1 mouse cellular context compared by ENCODE assay signal in the genomic region with DNA sequence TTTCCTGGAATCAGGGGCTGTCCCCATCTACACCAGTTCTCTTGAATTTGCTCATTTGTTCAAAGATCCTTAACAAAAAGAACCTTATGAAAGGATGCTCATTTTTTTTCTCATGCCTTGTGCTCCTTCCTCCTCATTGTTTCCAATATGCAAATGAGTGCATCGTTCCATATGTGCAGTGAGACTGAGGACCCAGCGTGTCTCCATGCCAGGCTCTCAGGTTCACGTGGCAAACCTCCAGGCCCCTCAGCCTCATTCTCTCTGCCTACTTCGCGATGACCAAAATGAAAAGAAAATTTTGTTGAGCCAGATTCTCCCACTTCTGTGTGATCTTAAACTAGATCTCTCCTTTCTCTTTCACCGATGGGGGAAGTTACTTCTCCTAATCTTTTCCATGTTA.
TF ChIP-seq lines count a peak whose summit lies in the region.

No protein-coding gene starts in this region.

TF ChIP-seq in CH12.LX, 34 proteins besides CTCF, POLR2A, EP300 and RAD21 (continued from another document):
- TF ChIP-seq KAT2A (IDR thresholded peaks at IDR 0.05; ENCODE audit: insufficient replicate concordance, low read length) (no peak), ETS1 (conservative IDR thresholded peaks at IDR 0.05; ENCODE audit: low read depth, low read length) (no peak; the same call in 1 of the 2 replicates), MAZ (IDR thresholded peaks at IDR 0.05; ENCODE audit: low read depth, low read length) (no peak), ZMIZ1 (IDR thresholded peaks at IDR 0.05; ENCODE audit: low read depth, low read length) (no peak), ZNF384 (IDR thresholded peaks at IDR 0.05; ENCODE audit: low read depth, low read length) (peak; percentile 67), TCF12 (IDR thresholded peaks at IDR 0.05; ENCODE audit: low read depth, low read length) (no peak), UBTF (IDR thresholded peaks at IDR 0.05; ENCODE audit: low read depth, low read length) (no peak), RCOR1 (conservative IDR thresholded peaks at IDR 0.05; ENCODE audit: low read depth, low read length) (no peak), HCFC1 (IDR thresholded peaks at IDR 0.05; ENCODE audit: low read depth, low read length) (no peak), MXI1 (IDR thresholded peaks at IDR 0.05; ENCODE audit: low read depth, low read length) (no peak), SIN3A (IDR thresholded peaks at IDR 0.05; ENCODE audit: low read length) (no peak), NRF1 (IDR thresholded peaks at IDR 0.05; ENCODE audit: low read depth, low read length) (no peak), SMC3 (IDR thresholded peaks at IDR 0.05; ENCODE audit: low read depth, low read length) (no peak), IRF4 (IDR thresholded peaks at IDR 0.05; ENCODE audit: low read depth, low read length) (0 out of 2 replicates have a peak, but pooled peaks have one; percentile 9), USF1 (IDR thresholded peaks at IDR 0.05; ENCODE audit: low read depth, low read length) (no peak), MAX (IDR thresholded peaks at IDR 0.05; ENCODE audit: low read length) (peak; percentile 54; the same call in 1 of the 2 replicates), POLR2AphosphoS2 (IDR thresholded peaks at IDR 0.05; ENCODE audit: low read depth, low read length) (no peak), ZKSCAN1 (IDR thresholded peaks at IDR 0.05; ENCODE audit: borderline replicate concordance, low read depth, low read length) (no peak), JUND (conservative IDR thresholded peaks at IDR 0.05; ENCODE audit: low read depth, low read length) (no peak), PAX5 (IDR thresholded peaks at IDR 0.05; ENCODE audit: low read length) (no peak), MEF2A (IDR thresholded peaks at IDR 0.05; ENCODE audit: borderline replicate concordance, low read depth, low read length) (no peak)
TF ChIP-seq in CH12.LX: peak in this region for 4.
